Mouse (Mus musculus): Measurements from ENCODE around the gene Rab3a. TPM values are rescaled to one million over a fixed set of nuclear protein-coding genes. Genes with fewer than 3 reads are reported as not detected.
A peak's percentile ranks its signal among the peaks of the same experiment; 100 is the strongest.

The Rab3a gene
- total and polyA plus RNA-seq, 3 experiments = 46.5 to 89.1 (median 48.0) TPM

DNA sequence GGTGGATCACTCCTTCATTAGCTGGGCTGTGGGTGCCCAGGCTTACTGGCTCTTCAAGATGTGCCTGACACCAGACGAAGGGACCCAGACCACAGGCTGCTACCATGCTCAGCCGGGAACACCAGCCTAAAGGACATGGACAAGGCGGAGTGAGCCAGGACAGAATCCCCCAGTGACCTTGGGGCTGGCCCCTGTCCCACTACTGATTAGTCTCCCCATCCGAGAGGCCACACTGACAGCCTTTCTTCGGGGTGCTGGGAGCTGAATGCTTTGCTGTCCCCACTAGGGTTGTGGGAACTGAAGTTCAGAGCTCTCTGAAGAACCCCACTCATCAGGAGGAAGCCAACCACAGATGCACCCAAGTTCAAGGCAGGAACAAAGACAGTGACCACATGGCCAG is 20.7 kb downstream of the Rab3a start:
- peak in 1 of 2 experiments; percentile 45 for DNase-seq
- Histone ChIP-seq H3K4me3 (peak overlapping the region; percentile 54; the same call in 1 of the 2 replicates), H3K27ac (peak overlapping the region; percentile 12; the same call in 1 of the 2 replicates), H3K79me2 (replicated peaks; ENCODE audit: control insufficient read depth, insufficient read depth, low read length) (no peaks in the 10 kb centered on the region; the same call in none of the 2 replicates), H3K4me1 (ENCODE audit: control insufficient read depth, insufficient read depth, low read length) (peaks cover 12% of the 10 kb centered on the region), H3K9ac (ENCODE audit: low read depth, low read length) (0 out of 2 replicates have a peak overlapping the region, but pooled peaks have one; percentile 6), H3K27me3 (ENCODE audit: control insufficient read depth, insufficient read depth, low read length) (no peaks in the 10 kb centered on the region), H3K36me3 (ENCODE audit: control insufficient read depth, insufficient read depth, low read length) (no peaks in the 10 kb centered on the region)
- TF ChIP-seq POLR2A (IDR thresholded peaks at IDR 0.05; ENCODE audit: insufficient read depth, low read depth, low read length) = no peak
- intact Hi-C loops (cut with DNase I) = loop anchor here (10.0 kb wide), 1 partner anchor 250 kb away; the partner anchor contains the start of genes Fkbp8 and Kxd1
- 54% methylated on average over 5 of the region's 5 CpGs for WGBS

DNA sequence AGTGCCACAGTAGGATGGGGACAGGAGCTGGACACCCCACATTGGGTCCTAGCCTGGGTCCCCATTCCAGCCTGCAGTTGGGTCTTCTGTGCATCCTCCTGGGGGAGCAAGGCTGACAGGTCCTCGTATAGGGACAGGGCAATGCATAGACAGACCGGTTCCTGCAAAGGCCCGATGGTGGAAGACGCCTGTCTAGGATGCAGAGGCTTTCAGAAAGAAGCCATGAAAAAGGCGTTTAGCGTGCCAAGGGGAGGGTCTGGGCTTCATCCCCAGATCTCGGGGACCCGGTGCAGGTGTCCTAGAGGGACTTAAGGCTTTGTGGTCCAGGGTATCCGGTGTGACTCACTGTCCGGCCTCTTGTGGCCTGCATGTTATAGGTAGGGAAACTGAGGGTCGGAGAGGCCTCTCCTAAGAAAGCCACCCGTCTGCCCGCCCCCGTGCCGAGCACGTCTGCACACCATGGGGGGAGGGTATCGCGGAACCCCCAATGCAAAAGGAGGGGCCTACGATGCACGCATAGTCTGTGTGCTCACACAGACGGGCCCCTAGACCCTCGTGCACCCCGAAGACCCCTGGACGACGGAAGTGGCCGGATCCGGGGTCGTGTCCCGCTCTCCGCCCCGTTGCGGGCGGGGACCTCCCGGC is 21.5 kb downstream of the Rab3a start:
- peaks cover 12% of the 10 kb centered on the region for H3K4me1 ChIP-seq (ENCODE audit: control insufficient read depth, insufficient read depth, low read length)
- peak overlapping the region; percentile 93 for H3K9ac ChIP-seq (ENCODE audit: low read depth, low read length)
- H3K36me3 ChIP-seq (ENCODE audit: control insufficient read depth, insufficient read depth, low read length) = no peaks in the 10 kb centered on the region
- peak overlapping the region; percentile 54 for H3K4me3 ChIP-seq
- H3K79me2 ChIP-seq (replicated peaks; ENCODE audit: control insufficient read depth, insufficient read depth, low read length) = no peaks in the 10 kb centered on the region; the same call in none of the 2 replicates
- TF ChIP-seq EP300 (IDR thresholded peaks at IDR 0.05; ENCODE audit: insufficient read depth, low read depth, low read length) = no peak
- TF ChIP-seq POLR2A (IDR thresholded peaks at IDR 0.05; ENCODE audit: insufficient read depth, low read depth, low read length) = no peak
- no peak for TF ChIP-seq CTCF (IDR thresholded peaks at IDR 0.05)
- intact Hi-C loops (cut with DNase I) = loop anchor here (2.0 to 10.0 kb wide), 2 partner anchors 21 to 251 kb away; partner anchors contain the start of genes Fkbp8 and Kxd1
- H3K27me3 ChIP-seq (ENCODE audit: control insufficient read depth, insufficient read depth, low read length) = no peaks in the 10 kb centered on the region
- 4% methylated on average over 34 of the region's 34 CpGs for WGBS
- DNase-seq = no peak
- peak overlapping the region; percentile 95 for H3K27ac ChIP-seq

DNA sequence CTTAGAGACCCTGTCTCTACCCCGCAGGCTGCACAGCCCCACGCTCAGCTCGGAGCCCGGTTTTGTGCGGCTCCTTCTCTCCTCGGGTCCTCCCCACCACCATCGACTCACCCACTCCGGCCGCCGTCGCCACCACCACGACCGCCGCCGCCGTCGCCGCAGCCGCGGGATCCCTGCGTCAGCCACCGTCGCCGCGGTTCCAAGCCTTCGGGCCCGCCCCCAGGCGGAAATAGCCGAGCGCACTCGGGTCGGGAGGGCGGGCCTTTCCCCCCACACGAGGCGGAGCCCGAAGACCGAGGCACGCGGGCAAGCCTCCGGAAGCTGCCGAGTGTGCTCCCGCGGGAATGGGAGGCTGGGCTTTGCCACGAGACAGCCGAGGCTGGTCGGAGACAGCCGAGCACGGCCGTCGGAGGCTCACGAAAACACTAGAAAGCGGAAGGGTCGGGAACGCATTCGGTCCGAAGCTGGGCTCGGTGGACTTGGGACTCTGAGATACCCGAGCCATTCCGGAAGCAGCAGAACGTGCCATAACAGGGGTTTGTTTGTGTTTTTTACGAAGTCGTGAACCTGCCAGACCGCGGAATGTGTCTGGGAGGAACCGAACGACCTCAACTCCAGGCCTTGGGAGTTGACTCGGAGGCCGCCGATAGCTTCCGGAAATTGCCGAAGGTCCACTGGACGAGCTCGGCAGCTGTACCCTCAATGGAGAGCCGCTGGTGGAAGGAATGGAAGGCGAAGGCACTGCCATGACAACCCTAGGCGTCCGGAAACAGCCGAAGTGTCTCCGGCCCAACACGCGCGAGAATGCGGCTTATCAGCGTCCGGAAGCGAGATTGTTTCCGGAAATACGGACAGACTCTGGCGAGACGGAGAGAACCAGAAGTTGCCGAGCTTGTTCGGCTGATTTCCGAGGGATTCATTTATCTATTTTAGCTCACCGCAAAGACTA is 22.3 kb downstream of the Rab3a start, which contains the start of gene Pik3r2:
Gene Pik3r2, minus strand, starts transcription at position 218 of the 949 bp plus-strand sequence.
- WGBS = under 1% methylated on average over 91 of the region's 94 CpGs

DNA sequence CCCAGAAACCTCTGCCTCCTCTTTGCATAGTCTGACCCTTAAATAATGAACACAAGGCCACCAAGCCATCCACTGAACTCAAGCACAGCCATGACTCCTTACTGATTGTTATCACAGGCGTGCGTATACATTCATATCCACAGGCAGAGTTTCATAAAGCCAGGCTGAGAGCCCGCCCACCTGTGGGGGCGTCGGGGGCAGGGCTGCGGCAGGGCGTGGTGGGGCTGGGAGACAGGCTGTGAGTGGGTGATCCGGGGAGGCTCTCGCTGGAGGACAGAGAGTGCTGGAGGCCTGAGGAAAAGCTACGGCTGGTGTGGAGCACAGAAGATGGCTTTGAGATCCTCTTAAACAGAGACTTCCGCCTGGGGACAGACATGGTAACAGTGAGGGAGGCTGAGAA is 25.6 kb downstream of the Rab3a start:
- peaks cover 7% of the 10 kb centered on the region for H3K4me1 ChIP-seq (ENCODE audit: control insufficient read depth, insufficient read depth, low read length)
- intact Hi-C loops (cut with DNase I) = no loop called here
- no peaks in the 10 kb centered on the region; the same call in 1 of the 2 replicates for H3K79me2 ChIP-seq (replicated peaks; ENCODE audit: control insufficient read depth, insufficient read depth, low read length)
- no peaks in the 10 kb centered on the region for H3K36me3 ChIP-seq (ENCODE audit: control insufficient read depth, insufficient read depth, low read length)
- H3K27ac ChIP-seq = no peak overlapping the region
- WGBS = 73% methylated on average over 11 of the region's 11 CpGs
- no peak for DNase-seq
- no peak overlapping the region for H3K4me3 ChIP-seq
- TF ChIP-seq EP300 (IDR thresholded peaks at IDR 0.05; ENCODE audit: insufficient read depth, low read depth, low read length) (no peak), POLR2A (IDR thresholded peaks at IDR 0.05; ENCODE audit: insufficient read depth, low read depth, low read length) (no peak)
- no peaks in the 10 kb centered on the region for H3K27me3 ChIP-seq (ENCODE audit: control insufficient read depth, insufficient read depth, low read length)
- no peak overlapping the region for H3K9ac ChIP-seq (ENCODE audit: low read depth, low read length)

More for the DNA sequence above, 22.3 kb downstream of the Rab3a start, which contains the start of gene Pik3r2:
- Histone ChIP-seq H3K27me3 (ENCODE audit: control insufficient read depth, insufficient read depth, low read length) (no peaks in the 10 kb centered on the region), H3K79me2 (replicated peaks; ENCODE audit: control insufficient read depth, insufficient read depth, low read length) (no peaks in the 10 kb centered on the region; the same call in none of the 2 replicates), H3K9ac (ENCODE audit: low read depth, low read length) (peak within 1 kb of the TSS; percentile 93), H3K4me3 (peak within 1 kb of the TSS; percentile 54), H3K36me3 (ENCODE audit: control insufficient read depth, insufficient read depth, low read length) (no peaks in the 10 kb centered on the region), H3K27ac (peak within 1 kb of the TSS; percentile 95), H3K4me1 (ENCODE audit: control insufficient read depth, insufficient read depth, low read length) (peaks cover 12% of the 10 kb centered on the region)
- peak; percentile 98 to 100 for DNase-seq
- peak; percentile 85 for TF ChIP-seq POLR2A (IDR thresholded peaks at IDR 0.05; ENCODE audit: insufficient read depth, low read depth, low read length)
- TF ChIP-seq EP300 (IDR thresholded peaks at IDR 0.05; ENCODE audit: insufficient read depth, low read depth, low read length) = peak; percentile 64; the same call in 1 of the 2 replicates
- peak; percentile 67 for TF ChIP-seq CTCF (IDR thresholded peaks at IDR 0.05)
- intact Hi-C loops (cut with DNase I) = loop anchor here (2.0 to 10.0 kb wide), 2 partner anchors 20 to 252 kb away; partner anchors contain the start of genes Fkbp8 and Kxd1

DNA sequence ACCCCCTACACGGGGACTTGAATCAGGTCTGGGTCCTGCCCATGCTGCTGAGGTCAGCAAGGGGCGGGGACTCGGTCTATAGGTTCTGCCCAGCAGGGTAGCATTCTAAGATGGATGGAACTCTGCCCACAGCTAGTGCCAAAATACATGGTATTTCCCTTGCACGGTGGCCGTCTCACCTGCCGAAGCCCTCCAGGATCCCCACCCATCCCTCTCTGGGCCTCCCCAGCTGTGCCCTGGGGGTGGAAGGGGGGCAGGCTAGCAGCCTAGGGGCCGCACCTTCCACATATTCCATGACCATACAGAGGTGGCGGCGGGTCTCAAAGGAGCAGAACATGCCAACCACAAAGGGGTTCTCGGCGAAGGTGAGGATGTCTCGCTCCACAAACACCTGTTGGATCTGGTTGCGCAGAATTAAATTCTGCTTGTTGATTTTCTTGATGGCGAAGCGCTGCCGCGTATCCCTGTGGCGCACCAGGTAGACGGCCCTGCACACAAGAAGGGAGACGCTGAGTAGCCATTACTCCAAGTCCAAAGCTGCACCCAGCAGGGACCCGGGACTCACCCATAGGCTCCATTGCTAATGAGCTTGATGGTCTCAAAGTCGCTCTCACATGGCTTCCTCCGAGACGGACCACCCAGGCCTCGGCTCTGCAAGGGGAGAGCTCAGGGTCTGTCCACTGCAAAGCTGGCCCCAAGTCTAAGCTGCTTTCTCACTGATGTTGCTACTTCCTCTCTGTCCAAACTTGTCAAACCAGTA is 32.0 kb downstream of the Rab3a start:
- Histone ChIP-seq H3K27ac (no peak overlapping the region), H3K9ac (ENCODE audit: low read depth, low read length) (no peak overlapping the region), H3K27me3 (ENCODE audit: control insufficient read depth, insufficient read depth, low read length) (no peaks in the 10 kb centered on the region), H3K4me1 (ENCODE audit: control insufficient read depth, insufficient read depth, low read length) (peaks cover under 1% of the 10 kb centered on the region), H3K36me3 (ENCODE audit: control insufficient read depth, insufficient read depth, low read length) (no peaks in the 10 kb centered on the region), H3K4me3 (no peak overlapping the region), H3K79me2 (replicated peaks; ENCODE audit: control insufficient read depth, insufficient read depth, low read length) (no peaks in the 10 kb centered on the region)
- intact Hi-C loops (cut with DNase I) = no loop called here
- no peak for TF ChIP-seq POLR2A (IDR thresholded peaks at IDR 0.05; ENCODE audit: insufficient read depth, low read depth, low read length)
- TF ChIP-seq EP300 (IDR thresholded peaks at IDR 0.05; ENCODE audit: insufficient read depth, low read depth, low read length) = no peak
- TF ChIP-seq CTCF (IDR thresholded peaks at IDR 0.05) = no peak
- 91% methylated on average over 25 of the region's 25 CpGs for WGBS
- no peak for DNase-seq
